Mouse (Mus musculus) cerebellum, adult 18-20 months (tissue): ENCODE results near the gene Rps6kb1.
A peak's percentile ranks its signal among the peaks of the same experiment; 100 is the strongest.

Source experiments
- DNase-seq, 2 experiments: peaks; one replicate each; pipeline ENCODE4 v3.0.0; 2021

The Rps6kb1 gene

GRCm38 (mm10) chr11:86464275-86464674, 80.3 kb downstream of the Rps6kb1 start:
- peak; percentile 67 to 74 for DNase-seq

DNA sequence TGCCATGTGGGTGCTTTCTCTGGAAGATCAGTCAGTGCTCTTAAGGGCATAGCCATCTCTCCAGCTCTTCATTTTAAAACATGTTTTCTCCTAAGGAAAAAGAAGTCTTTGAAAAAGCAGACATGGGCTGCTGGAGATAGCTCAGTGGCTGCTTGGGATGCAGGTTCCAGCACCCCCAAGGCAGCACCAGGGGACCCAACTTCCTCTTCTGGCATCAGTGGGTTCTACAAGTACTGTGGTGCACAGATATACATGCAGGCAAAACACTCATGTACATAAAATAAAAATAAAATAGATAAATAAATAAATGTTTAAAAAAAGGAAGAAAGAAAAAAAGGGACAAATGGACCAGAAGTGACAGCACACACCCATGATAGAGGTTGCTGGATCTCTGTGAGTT, 82.0 kb downstream of the Rps6kb1 start:
- DNase-seq, result no peak

- no peak for DNase-seq
Measured at GRCm38 (mm10) chr11:86458866-86459265, 85.7 kb downstream of the Rps6kb1 start.

- no peak for DNase-seq
Measured at GRCm38 (mm10) chr11:86457545-86457944, 87.1 kb downstream of the Rps6kb1 start.

DNA sequence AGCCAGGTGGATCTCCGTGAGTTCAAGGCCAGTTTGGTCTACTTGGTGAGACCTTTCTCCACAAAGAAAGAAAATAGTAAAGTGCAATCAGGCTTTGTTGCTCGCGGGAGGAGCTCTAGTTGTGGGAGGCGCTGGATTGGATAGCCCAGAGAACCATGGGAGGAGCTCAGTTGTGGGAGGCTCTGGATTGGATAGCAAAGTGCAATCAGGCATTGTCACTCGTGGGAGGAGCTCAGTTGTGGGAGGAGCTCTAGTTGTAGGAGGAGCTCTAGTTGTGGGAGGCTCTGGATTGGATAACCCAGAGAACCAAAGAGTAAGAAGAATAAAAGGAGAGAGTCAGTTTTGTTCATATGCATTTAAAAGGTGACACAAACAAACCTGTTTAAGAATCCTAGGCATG, 90.6 kb downstream of the Rps6kb1 start:
- DNase-seq, result no peak
